Mouse (Mus musculus): ENCODE data around the gene Ckap2l. TPM values are rescaled to one million over a fixed set of nuclear protein-coding genes. Genes with fewer than 3 reads are reported as not detected.

Ckap2l gene
- polyA plus RNA-seq, 1 experiment from 2014 or later, result 22.8 TPM

DNA sequence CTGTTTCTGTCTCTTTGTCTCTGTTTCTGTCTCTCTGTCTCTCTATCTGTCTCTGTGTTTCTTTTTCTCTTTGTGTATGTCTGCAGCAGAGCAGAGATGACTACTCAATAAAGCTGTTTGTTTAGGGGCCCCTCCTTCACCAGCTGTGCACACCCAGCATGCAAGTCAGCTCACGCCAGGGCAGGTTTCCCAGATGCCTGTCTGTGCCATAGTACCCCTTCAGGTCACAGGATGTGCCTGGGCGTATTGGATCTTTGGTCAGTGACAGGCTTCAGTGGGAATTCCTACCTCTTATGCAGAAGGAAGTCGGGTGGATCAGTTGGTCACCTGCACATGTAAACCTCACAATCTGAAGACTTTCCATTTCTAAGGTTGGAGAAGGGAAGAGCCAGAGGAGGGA, 27.2 kb upstream of the Ckap2l start:
- Histone ChIP-seq H3K27me3 (ENCODE audit: insufficient read depth, low read length) (no peaks in the 10 kb centered on the region), H3K9me3 (replicated peaks; ENCODE audit: low read length) (no peaks in the 10 kb centered on the region), H3K36me3 (ENCODE audit: insufficient read depth, low read length) (no peaks in the 10 kb centered on the region), H3K27ac (no peak overlapping the region), H3K9ac (ENCODE audit: low read depth, low read length) (no peak overlapping the region), H3K4me3 (replicated peaks; ENCODE audit: low read depth, low read length) (no peak overlapping the region), H3K4me2 (ENCODE audit: low read length) (no peak overlapping the region), H3K4me1 (replicated peaks; ENCODE audit: insufficient read depth, low read length) (no peaks in the 10 kb centered on the region)
- WGBS, result 78% methylated on average over 3 of the region's 3 CpGs
- no peak for TF ChIP-seq CTCF (IDR thresholded peaks at IDR 0.05; ENCODE audit: low read depth)
- DNase-seq (ENCODE audit: low spot score) (no peak), ATAC-seq (replicated peaks; ENCODE audit: low FRiP score, low read depth) (no peak)

DNA sequence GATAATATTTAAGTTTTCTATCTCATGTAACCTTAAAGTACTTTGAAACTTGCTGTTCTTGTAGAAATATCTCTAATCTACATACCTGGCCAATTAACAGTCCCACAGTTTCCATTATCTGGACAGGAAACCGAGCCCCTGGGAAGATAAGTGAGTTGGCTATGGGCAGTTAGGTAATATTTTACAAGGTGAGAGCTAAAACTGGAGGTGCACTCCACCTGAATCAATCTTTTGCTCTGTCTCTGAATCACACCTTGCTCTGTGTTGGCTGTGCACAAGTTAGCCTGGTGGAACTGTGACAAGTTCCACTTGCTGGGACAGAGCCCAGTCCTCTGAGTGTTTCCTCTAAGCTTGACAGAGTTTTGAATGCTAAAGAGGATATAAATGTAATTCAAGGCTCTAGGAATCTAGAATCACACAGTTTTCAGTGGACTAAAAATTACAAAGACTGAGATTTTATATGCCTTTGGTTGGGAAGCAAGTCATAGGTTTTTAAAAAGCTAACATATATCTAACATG, 25.2 kb upstream of the Ckap2l start:
- WGBS, result 65% methylated on average over 1 of the region's 1 CpGs
- no peaks in the 10 kb centered on the region for H3K4me1 ChIP-seq (replicated peaks; ENCODE audit: insufficient read depth, low read length)
- H3K9me3 ChIP-seq (replicated peaks; ENCODE audit: low read length), result no peaks in the 10 kb centered on the region
- no peak overlapping the region for H3K9ac ChIP-seq (ENCODE audit: low read depth, low read length)
- DNase-seq (ENCODE audit: low spot score) (no peak), ATAC-seq (replicated peaks; ENCODE audit: low FRiP score, low read depth) (no peak)
- no peak overlapping the region for H3K4me2 ChIP-seq (ENCODE audit: low read length)
- no peaks in the 10 kb centered on the region for H3K36me3 ChIP-seq (ENCODE audit: insufficient read depth, low read length)
- H3K27ac ChIP-seq, result no peak overlapping the region
- no peak for TF ChIP-seq CTCF (IDR thresholded peaks at IDR 0.05; ENCODE audit: low read depth)
- H3K27me3 ChIP-seq (ENCODE audit: insufficient read depth, low read length), result no peaks in the 10 kb centered on the region
- no peak overlapping the region for H3K4me3 ChIP-seq (replicated peaks; ENCODE audit: low read depth, low read length)

DNA sequence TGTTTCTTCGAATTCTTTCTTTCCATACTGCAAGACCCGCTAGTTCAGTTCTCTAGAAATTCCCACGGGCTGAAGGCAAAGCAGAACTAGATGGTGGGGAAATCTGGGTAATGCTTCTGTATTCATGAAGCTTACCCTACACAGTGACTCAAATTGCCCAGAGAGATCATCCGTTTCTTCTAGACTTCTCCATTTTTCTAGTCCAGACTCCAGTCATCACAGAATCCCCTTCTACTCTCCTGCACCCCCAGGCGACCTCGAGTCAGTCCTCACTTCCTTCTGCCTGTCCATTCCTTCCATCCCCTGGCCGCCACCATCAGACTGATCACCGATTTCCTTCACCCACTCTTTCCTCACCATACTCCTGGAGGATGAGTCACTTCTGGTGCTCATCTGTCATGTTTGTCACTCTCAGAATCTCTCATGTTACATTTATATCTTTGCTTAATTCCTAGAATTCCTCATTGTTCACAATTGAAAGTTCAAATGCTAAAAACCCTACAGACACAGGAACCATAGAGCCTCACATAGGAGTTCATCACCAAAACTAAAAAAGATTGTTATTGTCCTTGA, 23.1 kb upstream of the Ckap2l start:
- WGBS, result 81% methylated on average over 8 of the region's 8 CpGs
- Histone ChIP-seq H3K9me3 (replicated peaks; ENCODE audit: low read length) (no peaks in the 10 kb centered on the region), H3K4me3 (replicated peaks; ENCODE audit: low read depth, low read length) (no peak overlapping the region), H3K4me1 (replicated peaks; ENCODE audit: insufficient read depth, low read length) (no peaks in the 10 kb centered on the region), H3K36me3 (ENCODE audit: insufficient read depth, low read length) (no peaks in the 10 kb centered on the region), H3K27me3 (ENCODE audit: insufficient read depth, low read length) (no peaks in the 10 kb centered on the region), H3K9ac (ENCODE audit: low read depth, low read length) (no peak overlapping the region), H3K4me2 (ENCODE audit: low read length) (no peak overlapping the region), H3K27ac (no peak overlapping the region)
- no peak for TF ChIP-seq CTCF (IDR thresholded peaks at IDR 0.05; ENCODE audit: low read depth)
- no peak for DNase-seq (ENCODE audit: low spot score)
- no peak for ATAC-seq (replicated peaks; ENCODE audit: low FRiP score, low read depth)

DNA sequence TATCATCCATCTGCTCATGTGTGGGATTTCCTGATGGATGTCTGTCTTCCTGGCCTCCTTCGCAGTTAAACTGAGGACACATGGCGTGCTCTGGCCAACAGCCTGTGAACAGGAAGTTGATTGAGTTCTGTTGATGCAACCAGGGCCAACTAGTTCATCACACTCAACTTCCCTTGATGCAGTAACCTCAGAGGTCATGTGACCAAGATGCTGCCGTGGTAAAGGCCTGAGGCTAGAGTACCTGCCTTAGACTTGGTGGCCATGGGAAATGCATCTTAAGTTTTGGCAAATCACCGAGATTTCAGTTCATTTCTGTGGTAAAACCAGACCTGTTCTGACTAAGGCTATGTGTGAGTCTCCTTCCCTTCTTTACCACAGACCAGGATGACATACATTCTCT, 18.8 kb upstream of the Ckap2l start:
- no peak for DNase-seq (ENCODE audit: low spot score)
- no peak overlapping the region for H3K4me3 ChIP-seq (replicated peaks; ENCODE audit: low read depth, low read length)
- TF ChIP-seq CTCF (IDR thresholded peaks at IDR 0.05; ENCODE audit: low read depth), result no peak

DNA sequence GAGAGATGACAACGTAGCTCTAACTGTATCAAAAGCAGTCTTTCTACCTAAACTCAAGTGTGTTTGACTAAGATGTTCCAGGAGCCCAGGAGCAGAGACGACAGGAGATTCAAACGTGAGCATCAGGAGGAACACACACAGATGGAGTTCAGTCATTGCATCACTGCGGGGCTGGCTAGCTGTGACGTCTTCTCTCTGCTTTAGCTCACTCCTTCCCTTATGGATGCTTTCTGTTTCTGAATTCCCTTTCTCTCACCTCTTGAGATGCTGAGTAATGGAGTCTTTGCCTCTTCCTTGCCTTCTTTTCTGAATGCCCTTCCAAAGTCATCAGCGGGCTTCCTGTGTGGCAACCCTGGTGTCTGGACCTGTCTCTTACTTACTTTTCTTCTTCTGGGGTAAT, 17.9 kb upstream of the Ckap2l start:
- H3K9me3 ChIP-seq (replicated peaks; ENCODE audit: low read length), result no peaks in the 10 kb centered on the region
- DNase-seq (ENCODE audit: low spot score), result no peak
- no peak for TF ChIP-seq CTCF (IDR thresholded peaks at IDR 0.05; ENCODE audit: low read depth)
- H3K9ac ChIP-seq (ENCODE audit: low read depth, low read length), result no peak overlapping the region
- no peak overlapping the region for H3K4me2 ChIP-seq (ENCODE audit: low read length)
- H3K4me3 ChIP-seq (replicated peaks; ENCODE audit: low read depth, low read length), result no peak overlapping the region
- H3K27me3 ChIP-seq (ENCODE audit: insufficient read depth, low read length), result no peaks in the 10 kb centered on the region
- no peaks in the 10 kb centered on the region for H3K4me1 ChIP-seq (replicated peaks; ENCODE audit: insufficient read depth, low read length)
- 85% methylated on average over 6 of the region's 6 CpGs for WGBS
- no peak overlapping the region for H3K27ac ChIP-seq
- H3K36me3 ChIP-seq (ENCODE audit: insufficient read depth, low read length), result no peaks in the 10 kb centered on the region
- ATAC-seq (replicated peaks; ENCODE audit: low FRiP score, low read depth), result no peak

More for the DNA sequence above, 18.8 kb upstream of the Ckap2l start:
- H3K9me3 ChIP-seq (replicated peaks; ENCODE audit: low read length), result no peaks in the 10 kb centered on the region
- H3K36me3 ChIP-seq (ENCODE audit: insufficient read depth, low read length), result no peaks in the 10 kb centered on the region
- no peaks in the 10 kb centered on the region for H3K27me3 ChIP-seq (ENCODE audit: insufficient read depth, low read length)
- H3K27ac ChIP-seq, result no peak overlapping the region
- no peak overlapping the region for H3K4me2 ChIP-seq (ENCODE audit: low read length)
- 55% methylated on average over 4 of the region's 4 CpGs for WGBS
- no peak for ATAC-seq (replicated peaks; ENCODE audit: low FRiP score, low read depth)
- H3K9ac ChIP-seq (ENCODE audit: low read depth, low read length), result no peak overlapping the region
- H3K4me1 ChIP-seq (replicated peaks; ENCODE audit: insufficient read depth, low read length), result no peaks in the 10 kb centered on the region

DNA sequence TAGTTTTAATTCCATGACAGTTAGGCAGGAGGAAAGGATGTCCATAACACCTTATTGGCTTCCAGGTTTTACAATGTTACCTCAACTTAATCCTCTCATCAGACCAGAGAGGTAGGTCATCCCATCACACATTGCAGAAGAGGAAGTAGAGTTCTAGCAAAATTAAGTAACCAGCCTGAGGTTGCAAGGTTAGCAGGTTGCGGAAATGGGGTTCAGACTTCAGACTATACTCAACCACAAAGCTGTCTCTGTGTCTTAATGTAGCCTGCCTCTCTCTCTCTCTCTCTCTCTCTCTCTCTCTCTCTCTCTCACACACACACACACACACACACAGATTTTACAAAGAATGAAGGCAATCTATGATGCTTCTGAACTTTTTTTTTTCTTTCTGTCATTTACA, 16.9 kb upstream of the Ckap2l start:
- no peak for DNase-seq (ENCODE audit: low spot score)
- WGBS, result 95% methylated on average over 1 of the region's 1 CpGs
- no peak for TF ChIP-seq CTCF (IDR thresholded peaks at IDR 0.05; ENCODE audit: low read depth)
- H3K27ac ChIP-seq, result no peak overlapping the region
- H3K36me3 ChIP-seq (ENCODE audit: insufficient read depth, low read length), result no peaks in the 10 kb centered on the region
- H3K27me3 ChIP-seq (ENCODE audit: insufficient read depth, low read length), result no peaks in the 10 kb centered on the region
- no peak overlapping the region for H3K4me3 ChIP-seq (replicated peaks; ENCODE audit: low read depth, low read length)
- H3K4me1 ChIP-seq (replicated peaks; ENCODE audit: insufficient read depth, low read length), result no peaks in the 10 kb centered on the region
- ATAC-seq (replicated peaks; ENCODE audit: low FRiP score, low read depth), result no peak
- no peak overlapping the region for H3K9ac ChIP-seq (ENCODE audit: low read depth, low read length)
- no peaks in the 10 kb centered on the region for H3K9me3 ChIP-seq (replicated peaks; ENCODE audit: low read length)
- H3K4me2 ChIP-seq (ENCODE audit: low read length), result no peak overlapping the region

DNA sequence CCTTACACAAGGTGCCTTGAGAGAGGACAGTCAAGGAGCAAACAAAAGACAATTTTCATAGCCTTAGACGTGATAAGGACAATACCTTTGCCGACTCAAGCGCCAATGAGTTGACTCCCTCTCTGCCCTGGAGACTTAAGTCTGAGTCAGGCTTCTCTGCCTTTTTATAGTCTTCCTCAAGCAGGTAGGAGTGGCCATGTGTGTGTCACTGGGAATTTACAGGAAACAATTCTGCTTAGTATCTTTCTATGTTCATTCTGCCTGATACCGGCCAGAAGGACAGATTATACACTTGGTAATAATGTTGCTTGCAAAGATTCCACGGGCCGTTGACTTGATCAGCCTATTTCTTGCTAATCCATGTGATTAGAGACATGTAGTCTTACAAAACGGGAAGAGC, 12.8 kb upstream of the Ckap2l start, which contains the start of gene Il1a:
TSS of gene Il1a (minus strand) at position 137 of the 400 bp plus-strand sequence.
- H3K4me3 ChIP-seq (replicated peaks; ENCODE audit: low read depth, low read length), result no peak within 1 kb of the TSS
- no peaks in the 10 kb centered on the region for H3K9me3 ChIP-seq (replicated peaks; ENCODE audit: low read length)
- no peak within 1 kb of the TSS for H3K9ac ChIP-seq (ENCODE audit: low read depth, low read length)
- H3K4me2 ChIP-seq (ENCODE audit: low read length), result no peak within 1 kb of the TSS
- TF ChIP-seq CTCF (IDR thresholded peaks at IDR 0.05; ENCODE audit: low read depth), result no peak
- ATAC-seq (replicated peaks; ENCODE audit: low FRiP score, low read depth) (no peak), DNase-seq (ENCODE audit: low spot score) (no peak)
- H3K27ac ChIP-seq, result no peak within 1 kb of the TSS
- no peaks in the 10 kb centered on the region for H3K4me1 ChIP-seq (replicated peaks; ENCODE audit: insufficient read depth, low read length)
- 82% methylated on average over 7 of the region's 7 CpGs for whole genome bisulfite sequencing
- H3K27me3 ChIP-seq (ENCODE audit: insufficient read depth, low read length), result no peaks in the 10 kb centered on the region
- H3K36me3 ChIP-seq (ENCODE audit: insufficient read depth, low read length), result no peaks in the 10 kb centered on the region
